Mouse (Mus musculus) kidney, postnatal 0 days (tissue): ENCODE data around the gene Enkur. TPM values are rescaled to one million over a fixed set of nuclear protein-coding genes. Genes with fewer than 3 reads are reported as not detected.

Experiments used
- ATAC-seq: fragments of 200-750 bp; cut with Nextera tagmentation; replicated peaks from 2 replicates; pipeline ENCODE4 v1.8.0; 2017; ENCODE audit warnings: low read depth, moderate number of reproducible peaks, moderate TSS enrichment, moderate library complexity; ENCODE audit not compliant: low FRiP score
- DNase-seq: peaks from one replicate; pipeline ENCODE4 v3.0.0-alpha.2; 2016; ENCODE audit warnings: low spot score
- H3K27ac ChIP-seq: fragments of 300-500 bp; sonication (generic); 2 replicates; pipeline ENCODE4 v1.5.1; 2014; ENCODE audit warnings: mild to moderate bottlenecking
- H3K27me3 ChIP-seq: fragments of 300-500 bp; sonication (generic); 2 replicates; pipeline ENCODE4 v1.6.1; 2014; ENCODE audit warnings: low read length, mixed read lengths; ENCODE audit not compliant: insufficient read depth
- H3K36me3 ChIP-seq: fragments of 300-500 bp; sonication (generic); 2 replicates; pipeline ENCODE4 v1.6.1; 2014; ENCODE audit warnings: low read length, mixed read lengths; ENCODE audit not compliant: insufficient read depth
- H3K4me1 ChIP-seq: fragments of 300-500 bp; sonication (generic); replicated peaks from 2 replicates; pipeline ENCODE4 v1.6.1; 2014; ENCODE audit warnings: antibody characterized with exemption, low read length, mixed read lengths; ENCODE audit not compliant: insufficient read depth
- H3K4me2 ChIP-seq: fragments of 300-500 bp; sonication (generic); 2 replicates; pipeline ENCODE4 v1.6.1; 2014; ENCODE audit warnings: mild to moderate bottlenecking, low read length, moderate library complexity, mixed read lengths
- H3K4me3 ChIP-seq: fragments of 300-500 bp; sonication (generic); replicated peaks from 2 replicates; pipeline ENCODE4 v1.5.1; 2014; ENCODE audit warnings: low read depth, low read length
- H3K9ac ChIP-seq: fragments of 300-500 bp; sonication (generic); 2 replicates; pipeline ENCODE4 v1.6.1; 2014; ENCODE audit warnings: low read depth, low read length
- H3K9me3 ChIP-seq: fragments of 300-500 bp; sonication (generic); replicated peaks from 2 replicates; pipeline ENCODE4 v1.6.1; 2016; ENCODE audit warnings: low read length, inconsistent platforms, mixed read lengths
- CTCF ChIP-seq: IDR thresholded peaks from 2 replicates; pipeline ENCODE4 v1.5.1; 2016; ENCODE audit warnings: antibody characterized with exemption, low read depth, mild to moderate bottlenecking, moderate library complexity
- WGBS: fragments of 180-500 bp; shearing (Covaris S2); extraction: QIAGEN DNeasy Blood & Tissue Kit; methylation state at CpG from one replicate; pipeline ENCODE4 v1.1.7; 2014; 5-methylcytosine and 5-hydroxymethylcytosine counted together
- polyA plus RNA-seq: library from polyadenylated mRNA; unstranded; fragments of >200 nt; fragmentation: Nextera tagmentation; extraction: Ambion mirVana; gene quantifications from 2 replicates; pipeline ENCODE4 v1.2.1, GENCODE M21; 2015

The Enkur gene
- polyA plus RNA-seq, 1 experiment from 2014 or later: 1.5 TPM

GRCm38 (mm10) chr2:21236846-21237245 lies 31.7 kb upstream of the Enkur start:
- TF ChIP-seq CTCF: no peak
- Histone ChIP-seq H3K4me1 (no peaks in the 10 kb centered on the region), H3K4me2 (no peak overlapping the region), H3K27ac (no peak overlapping the region), H3K9me3 (no peaks in the 10 kb centered on the region), H3K36me3 (no peaks in the 10 kb centered on the region), H3K9ac (no peak overlapping the region), H3K27me3 (no peaks in the 10 kb centered on the region), H3K4me3 (no peak overlapping the region)
- no peak for ATAC-seq
- no peak for DNase-seq
- WGBS: 55% methylated on average over 5 of the region's 5 CpGs

DNA sequence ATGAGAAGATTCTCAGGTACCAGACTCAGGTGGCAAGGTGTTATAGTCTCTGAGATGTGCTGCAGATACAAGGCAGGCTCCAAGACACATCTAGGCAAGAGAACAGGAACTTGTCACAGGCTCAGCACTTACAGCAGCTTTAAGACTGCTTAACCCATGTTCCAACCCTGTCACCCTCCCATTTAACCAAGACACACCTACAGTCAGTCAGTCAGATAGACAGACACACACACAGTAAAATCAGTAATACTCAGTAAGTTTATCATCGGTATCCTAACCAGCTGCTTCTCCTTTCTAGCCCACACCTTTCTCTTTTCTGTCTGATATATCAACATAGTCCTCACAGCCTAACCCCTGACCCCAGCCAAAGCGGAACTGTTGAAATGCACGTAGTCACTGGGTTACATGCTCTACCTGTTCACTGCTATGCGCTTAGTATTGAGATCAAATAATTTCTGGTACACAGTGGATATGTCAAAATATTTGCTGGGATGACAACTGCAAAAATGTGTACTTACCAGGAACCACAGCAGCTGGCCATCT lies 30.8 kb upstream of the Enkur start:
- no peak for TF ChIP-seq CTCF
- H3K27ac ChIP-seq: no peak overlapping the region
- no peaks in the 10 kb centered on the region for H3K4me1 ChIP-seq
- no peak for ATAC-seq
- no peak overlapping the region for H3K4me3 ChIP-seq
- WGBS: 88% methylated on average over 4 of the region's 4 CpGs
- DNase-seq: no peak
- no peak overlapping the region for H3K9ac ChIP-seq
- no peaks in the 10 kb centered on the region for H3K27me3 ChIP-seq
- H3K4me2 ChIP-seq: no peak overlapping the region
- no peaks in the 10 kb centered on the region for H3K9me3 ChIP-seq
- H3K36me3 ChIP-seq: no peaks in the 10 kb centered on the region

- DNase-seq (no peak), ATAC-seq (peak; percentile 74; the same call in 1 of the 2 replicates)
- H3K36me3 ChIP-seq: no peaks in the 10 kb centered on the region
- H3K4me1 ChIP-seq: no peaks in the 10 kb centered on the region
- no peak overlapping the region for H3K4me2 ChIP-seq
- no peak overlapping the region for H3K4me3 ChIP-seq
- no peak overlapping the region for H3K27ac ChIP-seq
- H3K9ac ChIP-seq: no peak overlapping the region
- H3K9me3 ChIP-seq: no peaks in the 10 kb centered on the region
- H3K27me3 ChIP-seq: no peaks in the 10 kb centered on the region
- no peak for TF ChIP-seq CTCF
- WGBS: 67% methylated on average over 9 of the region's 9 CpGs
Measured at GRCm38 (mm10) chr2:21234871-21235648, 29.9 kb upstream of the Enkur start.

DNA sequence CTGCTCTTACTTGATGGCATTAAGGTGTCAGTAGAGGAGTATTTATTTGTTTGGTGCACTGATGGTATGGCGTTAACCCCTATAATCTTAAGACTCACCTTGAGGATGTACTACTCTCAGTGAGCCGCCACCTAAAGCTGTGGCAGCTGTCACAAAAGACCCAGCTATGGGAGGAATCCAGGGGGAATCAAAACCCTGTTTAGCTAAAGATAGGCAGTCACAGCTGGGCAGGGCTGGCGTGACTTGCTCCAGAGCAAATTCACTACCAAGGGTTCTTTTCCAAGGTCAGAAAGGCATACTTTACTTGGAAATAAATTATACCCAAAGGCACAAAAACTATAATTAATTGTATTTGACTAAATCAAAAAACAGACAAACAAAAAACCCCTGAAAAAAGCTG lies 26.0 kb upstream of the Enkur start:
- H3K27ac ChIP-seq: no peak overlapping the region
- DNase-seq (no peak), ATAC-seq (no peak)
- no peaks in the 10 kb centered on the region for H3K36me3 ChIP-seq
- WGBS: 74% methylated on average over 3 of the region's 3 CpGs
- H3K9me3 ChIP-seq: no peaks in the 10 kb centered on the region
- no peaks in the 10 kb centered on the region for H3K27me3 ChIP-seq
- no peak overlapping the region for H3K9ac ChIP-seq
- no peak for TF ChIP-seq CTCF
- H3K4me3 ChIP-seq: no peak overlapping the region
- no peak overlapping the region for H3K4me2 ChIP-seq
- no peaks in the 10 kb centered on the region for H3K4me1 ChIP-seq

DNA sequence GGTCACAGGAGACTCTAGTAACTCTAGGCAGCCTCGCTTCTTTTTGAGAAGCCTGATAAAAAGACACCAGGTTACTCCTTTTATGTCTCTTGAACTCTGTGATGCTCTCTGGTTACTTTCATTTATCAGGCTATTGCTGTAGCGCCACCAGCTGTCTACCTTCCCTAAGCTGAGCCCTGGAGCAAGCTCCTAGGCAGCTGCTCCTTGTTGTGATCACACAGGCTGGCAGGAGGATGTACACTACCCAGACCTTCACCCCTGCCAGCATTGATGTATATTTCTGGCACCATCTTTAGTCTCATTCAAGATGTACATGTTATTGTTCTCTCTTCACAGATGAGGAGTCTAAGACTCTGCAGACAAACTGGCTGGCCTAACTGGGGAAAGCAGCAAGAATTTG lies 25.1 kb upstream of the Enkur start:
- H3K9ac ChIP-seq: no peak overlapping the region
- no peak overlapping the region for H3K4me3 ChIP-seq
- TF ChIP-seq CTCF: no peak
- no peak overlapping the region for H3K27ac ChIP-seq
- WGBS: 54% methylated on average over 2 of the region's 2 CpGs
- no peak overlapping the region for H3K4me2 ChIP-seq
- H3K9me3 ChIP-seq: no peaks in the 10 kb centered on the region
- DNase-seq (no peak), ATAC-seq (no peak)
- H3K4me1 ChIP-seq: no peaks in the 10 kb centered on the region
- no peaks in the 10 kb centered on the region for H3K27me3 ChIP-seq
- no peaks in the 10 kb centered on the region for H3K36me3 ChIP-seq

- no peaks in the 10 kb centered on the region for H3K9me3 ChIP-seq
- ATAC-seq (no peak), DNase-seq (no peak)
- H3K9ac ChIP-seq: no peak overlapping the region
- no peaks in the 10 kb centered on the region for H3K27me3 ChIP-seq
- H3K4me3 ChIP-seq: no peak overlapping the region
- no peaks in the 10 kb centered on the region for H3K36me3 ChIP-seq
- no peak for TF ChIP-seq CTCF
- no peak overlapping the region for H3K4me2 ChIP-seq
- no peaks in the 10 kb centered on the region for H3K4me1 ChIP-seq
- 90% methylated on average over 9 of the region's 9 CpGs for WGBS
- no peak overlapping the region for H3K27ac ChIP-seq
Measured at GRCm38 (mm10) chr2:21222453-21223384, 17.6 kb upstream of the Enkur start.
